Mouse (Mus musculus): Measurements from ENCODE around the gene Evpl. TPM values are rescaled to one million over a fixed set of nuclear protein-coding genes. Genes with fewer than 3 reads are reported as not detected.

Gene Evpl
- 2.9 and 4.2 TPM in 2 replicates for polyA plus RNA-seq (2015; fragmentation: Nextera tagmentation; extraction: Ambion mirVana)

DNA sequence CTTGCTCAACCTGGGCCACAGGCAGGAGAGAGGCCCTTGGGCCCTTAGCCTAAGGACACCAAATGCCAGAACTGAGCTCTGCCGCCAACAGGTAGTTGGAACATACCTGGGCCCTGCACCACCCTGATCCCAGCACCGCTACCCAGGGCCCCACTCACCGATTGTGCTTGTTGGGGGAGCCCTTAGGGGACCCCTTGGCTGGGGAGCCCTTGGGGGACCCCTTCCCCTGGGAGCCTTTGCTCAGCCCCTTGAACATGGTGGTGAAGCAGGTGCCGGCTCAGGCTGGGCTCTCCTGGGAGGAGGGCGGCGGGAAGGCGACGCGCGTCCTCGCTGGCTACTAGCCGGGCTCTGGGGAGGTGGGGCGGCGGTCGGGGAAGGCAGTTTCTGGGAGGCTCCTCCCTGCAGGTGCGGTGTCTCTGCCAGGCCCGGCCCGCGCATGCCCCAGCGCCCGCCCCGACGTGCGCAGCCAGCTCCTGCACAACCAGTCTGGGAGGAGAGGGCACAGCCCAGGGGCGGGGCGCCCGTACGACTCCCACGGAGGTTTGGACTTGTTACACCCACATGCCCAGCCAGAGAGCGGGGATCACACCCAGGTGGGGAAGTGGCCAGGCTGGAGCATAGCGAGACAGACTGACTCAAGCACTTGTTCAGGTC lies at the start of gene Evpl:
TSS of gene Evpl (minus strand) at position 336 of the 654 bp plus-strand sequence.
- Histone ChIP-seq H3K27ac (ENCODE audit: low read length) (peak within 1 kb of the TSS; percentile 80), H3K4me3 (ENCODE audit: low read depth, low read length) (peak within 1 kb of the TSS; percentile 23; the same call in 1 of the 2 replicates), H3K9ac (replicated peaks; ENCODE audit: low read depth) (peak within 1 kb of the TSS; percentile 26; the same call in 1 of the 2 replicates), H3K27me3 (replicated peaks; ENCODE audit: insufficient read depth, low read length) (no peaks in the 10 kb centered on the region), H3K4me2 (replicated peaks; ENCODE audit: low read depth, low read length) (peak within 1 kb of the TSS; percentile 52), H3K36me3 (ENCODE audit: insufficient read depth, low read length) (no peaks in the 10 kb centered on the region), H3K4me1 (ENCODE audit: insufficient read depth, low read depth, low read length) (0 out of 2 replicates have a peak, but pooled peaks cover 3% of the 10 kb centered on the region), H3K9me3 (ENCODE audit: low read length) (no peaks in the 10 kb centered on the region)
- WGBS = 11% methylated on average over 28 of the region's 31 CpGs
- peak; percentile 93 for DNase-seq (ENCODE audit: low spot score)
- ATAC-seq = peak; percentile 97
- TF ChIP-seq EP300 (IDR thresholded peaks at IDR 0.05) = no peak
- no peak for TF ChIP-seq CTCF (IDR thresholded peaks at IDR 0.05)

DNA sequence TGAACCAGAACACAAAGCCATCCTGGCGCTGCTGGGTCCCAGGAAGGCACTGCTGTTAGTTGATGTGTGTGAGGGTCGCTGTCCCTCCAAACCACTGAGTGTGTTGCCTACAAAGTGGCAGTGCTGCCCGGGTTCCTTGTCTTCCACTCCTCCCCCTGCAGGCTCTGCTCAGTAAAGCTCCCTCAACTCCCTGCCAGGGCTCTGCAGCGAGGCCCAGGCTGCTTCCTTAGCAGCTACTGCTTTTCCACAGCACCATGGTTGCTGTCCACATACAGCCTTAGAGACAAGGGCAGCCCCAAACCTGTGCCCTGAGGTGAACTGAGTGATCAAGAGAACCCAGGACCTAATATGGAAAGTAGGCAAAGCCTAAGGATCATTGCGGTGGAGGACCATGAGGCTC lies 49.5 kb upstream of the Evpl start:
- H3K9ac ChIP-seq (replicated peaks; ENCODE audit: low read depth) = no peak overlapping the region
- TF ChIP-seq EP300 (IDR thresholded peaks at IDR 0.05) (no peak), CTCF (IDR thresholded peaks at IDR 0.05) (no peak)
- no peak for DNase-seq (ENCODE audit: low spot score)
- H3K4me2 ChIP-seq (replicated peaks; ENCODE audit: low read depth, low read length) = no peak overlapping the region
- no peak overlapping the region for H3K4me3 ChIP-seq (ENCODE audit: low read depth, low read length)
- H3K27ac ChIP-seq (ENCODE audit: low read length) = no peak overlapping the region
- H3K4me1 ChIP-seq (ENCODE audit: insufficient read depth, low read depth, low read length) = no peaks in the 10 kb centered on the region
- no peaks in the 10 kb centered on the region for H3K9me3 ChIP-seq (ENCODE audit: low read length)
- no peak for ATAC-seq
- WGBS = 78% methylated on average over 5 of the region's 5 CpGs
- H3K36me3 ChIP-seq (ENCODE audit: insufficient read depth, low read length) = peaks cover 15% of the 10 kb centered on the region; the same call in 1 of the 2 replicates
- H3K27me3 ChIP-seq (replicated peaks; ENCODE audit: insufficient read depth, low read length) = peaks cover 17% of the 10 kb centered on the region

DNA sequence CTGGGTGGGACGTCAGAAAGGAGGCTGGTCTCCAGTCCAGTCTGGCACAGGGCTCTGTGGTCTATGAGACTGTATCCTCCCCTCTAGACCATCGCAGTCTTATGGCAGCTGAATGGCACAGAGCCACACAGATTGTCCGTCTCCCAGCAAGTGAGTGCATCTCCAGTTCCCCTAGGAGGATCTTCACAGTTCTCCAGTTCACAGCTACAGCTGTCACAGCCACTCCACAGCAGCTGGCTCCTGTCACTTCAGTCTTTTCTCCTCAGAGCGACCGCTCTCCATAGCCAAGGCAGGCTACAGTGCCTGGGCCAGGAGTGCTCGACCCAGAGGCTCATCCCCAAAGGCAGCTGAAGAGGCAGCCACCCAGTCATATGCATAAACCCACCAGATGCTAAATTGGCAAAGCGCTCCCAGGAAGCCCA lies 47.9 kb upstream of the Evpl start:
- no peak overlapping the region for H3K4me3 ChIP-seq (ENCODE audit: low read depth, low read length)
- no peak overlapping the region for H3K27ac ChIP-seq (ENCODE audit: low read length)
- peak; percentile 72 for DNase-seq (ENCODE audit: low spot score)
- H3K4me1 ChIP-seq (ENCODE audit: insufficient read depth, low read depth, low read length) = peaks cover 5% of the 10 kb centered on the region; the same call in 1 of the 2 replicates
- H3K27me3 ChIP-seq (replicated peaks; ENCODE audit: insufficient read depth, low read length) = peaks cover 28% of the 10 kb centered on the region
- H3K9ac ChIP-seq (replicated peaks; ENCODE audit: low read depth) = no peak overlapping the region
- no peak overlapping the region for H3K4me2 ChIP-seq (replicated peaks; ENCODE audit: low read depth, low read length)
- TF ChIP-seq EP300 (IDR thresholded peaks at IDR 0.05) (no peak), CTCF (IDR thresholded peaks at IDR 0.05) (no peak)
- peak; percentile 73 for ATAC-seq
- WGBS = 54% methylated on average over 7 of the region's 7 CpGs
- 0 out of 2 replicates have a peak, but pooled peaks cover 8% of the 10 kb centered on the region for H3K36me3 ChIP-seq (ENCODE audit: insufficient read depth, low read length)
- no peaks in the 10 kb centered on the region for H3K9me3 ChIP-seq (ENCODE audit: low read length)

DNA sequence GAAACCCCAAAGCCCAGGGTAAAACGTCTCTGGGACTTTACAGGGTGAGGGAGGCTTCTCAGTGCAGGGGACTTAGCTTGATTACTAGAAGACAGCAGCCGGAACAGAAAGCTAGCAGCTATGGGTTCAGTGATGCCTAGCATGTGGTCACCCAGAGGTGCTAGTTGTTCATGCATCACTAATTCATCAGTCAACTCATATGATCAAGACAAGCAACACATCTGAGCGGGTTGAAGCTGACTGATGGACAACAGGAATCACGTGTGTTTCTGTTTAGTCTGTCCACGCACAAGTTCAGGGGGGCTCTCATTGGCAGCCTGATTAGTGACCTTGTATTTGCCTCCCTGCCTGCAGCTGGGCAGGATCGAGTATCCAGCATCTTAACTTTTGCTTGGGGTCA lies 46.1 kb upstream of the Evpl start:
- H3K36me3 ChIP-seq (ENCODE audit: insufficient read depth, low read length) = 0 out of 2 replicates have a peak, but pooled peaks cover 3% of the 10 kb centered on the region
- no peak overlapping the region for H3K4me3 ChIP-seq (ENCODE audit: low read depth, low read length)
- H3K9ac ChIP-seq (replicated peaks; ENCODE audit: low read depth) = no peak overlapping the region
- TF ChIP-seq EP300 (IDR thresholded peaks at IDR 0.05) (no peak), CTCF (IDR thresholded peaks at IDR 0.05) (no peak)
- no peak overlapping the region for H3K4me2 ChIP-seq (replicated peaks; ENCODE audit: low read depth, low read length)
- peaks cover 35% of the 10 kb centered on the region for H3K27me3 ChIP-seq (replicated peaks; ENCODE audit: insufficient read depth, low read length)
- DNase-seq (ENCODE audit: low spot score) = no peak
- WGBS = 37% methylated on average over 6 of the region's 6 CpGs
- H3K9me3 ChIP-seq (ENCODE audit: low read length) = no peaks in the 10 kb centered on the region
- no peak for ATAC-seq
- H3K4me1 ChIP-seq (ENCODE audit: insufficient read depth, low read depth, low read length) = peaks cover 5% of the 10 kb centered on the region; the same call in 1 of the 2 replicates
- no peak overlapping the region for H3K27ac ChIP-seq (ENCODE audit: low read length)

DNA sequence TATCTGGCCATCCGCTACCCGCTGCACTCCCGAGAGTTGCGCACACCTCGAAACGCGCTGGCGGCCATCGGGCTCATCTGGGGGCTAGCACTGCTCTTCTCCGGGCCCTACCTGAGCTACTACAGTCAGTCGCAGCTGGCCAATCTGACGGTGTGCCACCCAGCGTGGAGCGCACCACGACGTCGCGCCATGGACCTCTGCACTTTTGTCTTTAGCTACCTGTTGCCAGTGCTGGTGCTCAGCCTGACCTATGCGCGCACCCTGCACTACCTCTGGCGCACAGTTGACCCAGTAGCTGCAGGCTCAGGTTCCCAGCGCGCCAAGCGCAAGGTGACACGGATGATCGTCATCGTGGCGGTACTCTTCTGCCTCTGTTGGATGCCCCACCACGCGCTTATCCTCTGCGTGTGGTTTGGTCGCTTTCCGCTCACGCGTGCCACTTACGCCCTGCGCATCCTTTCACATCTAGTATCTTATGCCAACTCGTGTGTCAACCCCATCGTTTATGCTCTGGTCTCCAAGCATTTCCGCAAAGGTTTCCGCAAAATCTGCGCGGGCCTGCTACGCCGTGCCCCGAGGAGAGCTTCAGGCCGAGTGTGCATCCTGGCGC lies 45.1 kb upstream of the Evpl start:
- no peak for TF ChIP-seq EP300 (IDR thresholded peaks at IDR 0.05)
- TF ChIP-seq CTCF (IDR thresholded peaks at IDR 0.05) = no peak
- peaks cover 5% of the 10 kb centered on the region; the same call in 1 of the 2 replicates for H3K4me1 ChIP-seq (ENCODE audit: insufficient read depth, low read depth, low read length)
- H3K27ac ChIP-seq (ENCODE audit: low read length) = no peak overlapping the region
- WGBS = 9% methylated on average over 48 of the region's 48 CpGs
- no peak overlapping the region for H3K4me2 ChIP-seq (replicated peaks; ENCODE audit: low read depth, low read length)
- no peak for ATAC-seq
- peaks cover 35% of the 10 kb centered on the region for H3K27me3 ChIP-seq (replicated peaks; ENCODE audit: insufficient read depth, low read length)
- no peak overlapping the region for H3K9ac ChIP-seq (replicated peaks; ENCODE audit: low read depth)
- H3K4me3 ChIP-seq (ENCODE audit: low read depth, low read length) = no peak overlapping the region
- no peaks in the 10 kb centered on the region for H3K9me3 ChIP-seq (ENCODE audit: low read length)
- DNase-seq (ENCODE audit: low spot score) = no peak
- H3K36me3 ChIP-seq (ENCODE audit: insufficient read depth, low read length) = 0 out of 2 replicates have a peak, but pooled peaks cover 3% of the 10 kb centered on the region

DNA sequence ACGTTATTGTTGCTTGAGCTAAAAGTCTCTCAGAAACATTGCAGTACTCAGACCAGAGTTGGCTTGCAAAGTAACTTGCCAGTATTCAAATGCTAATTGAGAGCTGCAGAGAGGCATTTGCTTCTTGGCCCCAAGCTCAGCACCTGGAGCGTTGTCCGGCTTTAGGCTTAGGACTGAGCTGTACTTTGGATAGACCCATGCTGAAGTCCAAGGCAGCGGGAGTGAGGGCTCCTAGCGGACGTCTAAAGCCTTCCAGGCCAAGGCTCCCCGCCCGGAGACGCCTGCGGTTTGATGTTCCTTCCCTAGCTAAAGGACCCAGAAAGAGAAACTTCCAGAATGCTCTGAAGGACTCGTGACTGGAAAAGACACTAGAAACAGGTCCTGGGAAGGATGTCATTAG lies 44.2 kb upstream of the Evpl start:
- 3% methylated on average over 11 of the region's 11 CpGs for WGBS
- H3K27ac ChIP-seq (ENCODE audit: low read length) = no peak overlapping the region
- H3K4me3 ChIP-seq (ENCODE audit: low read depth, low read length) = no peak overlapping the region
- no peaks in the 10 kb centered on the region for H3K36me3 ChIP-seq (ENCODE audit: insufficient read depth, low read length)
- DNase-seq (ENCODE audit: low spot score) (peak; percentile 36), ATAC-seq (no peak)
- H3K9me3 ChIP-seq (ENCODE audit: low read length) = no peaks in the 10 kb centered on the region
- no peak overlapping the region for H3K4me2 ChIP-seq (replicated peaks; ENCODE audit: low read depth, low read length)
- peak; percentile 42 for TF ChIP-seq CTCF (IDR thresholded peaks at IDR 0.05)
- no peak for TF ChIP-seq EP300 (IDR thresholded peaks at IDR 0.05)
- H3K9ac ChIP-seq (replicated peaks; ENCODE audit: low read depth) = no peak overlapping the region
- peaks cover 5% of the 10 kb centered on the region; the same call in 1 of the 2 replicates for H3K4me1 ChIP-seq (ENCODE audit: insufficient read depth, low read depth, low read length)
- peaks cover 35% of the 10 kb centered on the region for H3K27me3 ChIP-seq (replicated peaks; ENCODE audit: insufficient read depth, low read length)

All from lung, postnatal 0 days (tissue).